ENCODE assay signal across 25 mouse cellular contexts in the genomic region with DNA sequence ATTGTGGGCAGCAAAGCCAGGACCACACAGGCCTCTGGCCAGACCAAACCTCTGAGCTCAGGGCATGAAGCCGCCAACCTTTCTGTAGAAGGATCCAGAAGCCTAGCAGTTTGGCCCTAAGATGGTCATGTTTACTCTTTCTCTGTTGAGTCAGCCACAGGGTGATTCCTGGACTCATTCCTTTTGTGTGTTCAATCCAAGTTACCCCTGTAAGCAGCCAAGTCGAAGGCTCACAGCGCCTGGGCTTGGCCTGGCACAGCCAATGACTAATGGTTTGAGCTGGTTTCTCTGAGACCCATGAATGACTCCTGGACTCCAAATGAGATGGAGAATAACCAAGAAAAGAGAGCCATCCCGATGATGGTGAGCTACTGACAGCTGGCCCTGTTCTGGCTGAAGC. TPM values are rescaled to one million over a fixed set of nuclear protein-coding genes. Genes with fewer than 3 reads are reported as not detected.
DNase-seq lines count a peak whose midpoint lies in the region; TF ChIP-seq lines count a peak whose summit lies in the region.
"Had no signal": no experiment of that assay in that cellular context is flagged by ENCODE, and none has a peak within 500 bp of the region (broad histone marks: within the 10 kb centered on the region; RNA-seq: fewer than 3 reads in every experiment).

No protein-coding gene starts in this region.

- H3K27me3 ChIP-seq in cerebellum, adult 2 months (ENCODE audit: control insufficient read depth, insufficient read depth, low read length) = no peaks in the 10 kb centered on the region
- H3K27me3 ChIP-seq in small intestine, adult 2 months (ENCODE audit: control insufficient read depth, insufficient read depth, low read length) = no peaks in the 10 kb centered on the region
- H3K27me3 ChIP-seq: embryonic facial prominence, embryonic 12.5 days; embryonic facial prominence, embryonic 15.5 days; forebrain, embryonic 12.5 days; forebrain, embryonic 15.5 days had no signal

- peaks cover 7% of the 10 kb centered on the region for H3K4me1 ChIP-seq in cerebellum, adult 2 months (ENCODE audit: control insufficient read depth, insufficient read depth, low read length)
- no peaks in the 10 kb centered on the region for H3K4me1 ChIP-seq in small intestine, adult 2 months (ENCODE audit: control insufficient read depth, insufficient read depth, insufficient read length, low read length)
- H3K4me1 ChIP-seq: embryonic facial prominence, embryonic 12.5 days; embryonic facial prominence, embryonic 15.5 days; forebrain, embryonic 12.5 days; forebrain, embryonic 15.5 days; heart, embryonic 13.5 days had no signal

- no peak overlapping the region for H3K27ac ChIP-seq in cerebellum, adult 2 months (ENCODE audit: insufficient read depth, low read length)
- H3K27ac ChIP-seq in layer of hippocampus, adult 2 months = peak overlapping the region; percentile 1; the same call in 1 of the 2 replicates
- H3K27ac ChIP-seq in small intestine, adult 2 months (ENCODE audit: insufficient read depth, low read depth, low read length) = 0 out of 2 replicates have a peak overlapping the region, but pooled peaks have one; percentile 12
- H3K27ac ChIP-seq: embryonic facial prominence, embryonic 12.5 days; embryonic facial prominence, embryonic 15.5 days; forebrain, embryonic 12.5 days; forebrain, embryonic 15.5 days; heart, embryonic 13.5 days; hindbrain, embryonic 14.5 days; hindbrain, postnatal 0 days had no signal

- peak; percentile 32 to 38 for DNase-seq in cerebellum, postnatal 10 days
- DNase-seq in cerebellum, adult 2 months = no peak
- no peak for DNase-seq in layer of hippocampus, adult 2 months (ENCODE audit: low spot score in 2 of 2)
- DNase-seq in layer of hippocampus, adult 11-12 months (ENCODE audit: low spot score) = no peak
- peak; percentile 34 for DNase-seq in Muller cell, postnatal 12 days (ENCODE audit: inconsistent ontology term)
- no peak for DNase-seq in right cerebral cortex, postnatal 14 days
- DNase-seq in yolk sac, embryonic 10.5 days (ENCODE audit: low spot score) = no peak
- DNase-seq: adrenal gland, adult 8-10 months; adrenal gland, postnatal 25 days; cerebellum, adult 11-12 months; cerebellum, adult 9-10 months; cerebellum, postnatal 25 days; gastrocnemius, postnatal 10 days; heart, postnatal 14 days; heart, postnatal 4 days had no signal

- 33% methylated on average over 4 of the region's 4 CpGs for WGBS in cerebellum, adult 2 months
- WGBS in small intestine, adult 2 months = 89% methylated on average over 4 of the region's 4 CpGs

- TF ChIP-seq CTCF in cerebellum, adult 2 months (IDR thresholded peaks at IDR 0.05; ENCODE audit: borderline replicate concordance, insufficient read depth, low read depth, low read length) = no peak
- no peak for TF ChIP-seq CTCF in layer of hippocampus, adult 2 months (conservative IDR thresholded peaks at IDR 0.05)
- no peak for TF ChIP-seq CTCF in small intestine, adult 2 months (IDR thresholded peaks at IDR 0.05; ENCODE audit: extremely low read depth, insufficient read length, insufficient replicate concordance, low read depth, low read length)

- no peak overlapping the region for H3K4me3 ChIP-seq in cerebellum, adult 2 months (replicated peaks; ENCODE audit: insufficient read depth, low read depth, low read length)
- no peak overlapping the region for H3K4me3 ChIP-seq in layer of hippocampus, adult 2 months
- H3K4me3 ChIP-seq in small intestine, adult 2 months (ENCODE audit: low read depth, low read length) = no peak overlapping the region
- H3K4me3 ChIP-seq: embryonic facial prominence, embryonic 12.5 days; embryonic facial prominence, embryonic 15.5 days; forebrain, embryonic 12.5 days; forebrain, embryonic 15.5 days; heart, embryonic 13.5 days had no signal

- TF ChIP-seq POLR2A in cerebellum, adult 2 months (IDR thresholded peaks at IDR 0.05; ENCODE audit: borderline replicate concordance, insufficient read depth, low read length) = no peak
- TF ChIP-seq POLR2A in small intestine, adult 2 months (IDR thresholded peaks at IDR 0.05; ENCODE audit: low read depth, low read length) = no peak

- no peaks in the 10 kb centered on the region for H3K36me3 ChIP-seq in small intestine, adult 2 months (ENCODE audit: control insufficient read depth, insufficient read depth, low read length)
- H3K36me3 ChIP-seq: embryonic facial prominence, embryonic 12.5 days; embryonic facial prominence, embryonic 15.5 days; forebrain, embryonic 12.5 days; forebrain, embryonic 15.5 days; heart, embryonic 13.5 days had no signal

RNA-seq across cellular contexts. Expression of a gene that starts 15.3 kb away (rescaled TPM):
- 7.3 and 8.2 TPM in 2 replicates for polyA plus RNA-seq in cerebellum, adult 2 months (2012; rRNA removed)
- total RNA-seq in layer of hippocampus, adult 2 months (2021) = 100 to 1,000 TPM; 298 to 309 TPM
- 14.8 and 15.0 TPM in 2 replicates for polyA plus RNA-seq in small intestine, adult 2 months (2012; rRNA removed)
- total RNA-seq: common myeloid progenitor, adult 5-6 weeks had no signal
- polyA plus RNA-seq: inflammation-experienced regulatory T-cells, adult 6 months had no signal

Comparison
In these comparisons a context has a peak if more than half of its experiments do, and no peak if none do; other contexts are left out.
1. DNase-seq: peak in cerebellum, postnatal 10 days (2 of 2) and Muller cell, postnatal 12 days (single experiment); none in cerebellum, adult 2 months (0 of 2), layer of hippocampus, adult 2 months (0 of 2), layer of hippocampus, adult 11-12 months (single experiment), right cerebral cortex, postnatal 14 days (single experiment) and yolk sac, embryonic 10.5 days (single experiment).